Mouse (Mus musculus) ovary, postnatal 14 days (tissue): ENCODE data around the gene Rassf5.

Experiments used
- DNase-seq: peaks from one replicate; pipeline ENCODE4 v3.0.0; 2022; ENCODE audit warnings: low spot score

Rassf5 gene

GRCm38 (mm10) chr1:131208081-131208480 is 37.0 kb downstream of the Rassf5 start:
- no peak for DNase-seq

GRCm38 (mm10) chr1:131207531-131207930 is 37.5 kb downstream of the Rassf5 start:
- DNase-seq = peak; percentile 68

- DNase-seq = no peak
These were observed 38.7 kb downstream of the Rassf5 start for GRCm38 (mm10) chr1:131206342-131206741.

GRCm38 (mm10) chr1:131204461-131204860 is 40.6 kb downstream of the Rassf5 start:
- no peak for DNase-seq

- DNase-seq = no peak
These were observed 43.7 kb downstream of the Rassf5 start for GRCm38 (mm10) chr1:131201391-131201790.

GRCm38 (mm10) chr1:131200588-131200987 is 44.5 kb downstream of the Rassf5 start:
- DNase-seq = no peak

- DNase-seq = no peak
These were observed 45.1 kb downstream of the Rassf5 start for GRCm38 (mm10) chr1:131199976-131200375.

GRCm38 (mm10) chr1:131199118-131199821 is 45.8 kb downstream of the Rassf5 start:
- no peak for DNase-seq

- DNase-seq = no peak
These were observed 46.6 kb downstream of the Rassf5 start for GRCm38 (mm10) chr1:131198417-131198960.

GRCm38 (mm10) chr1:131196107-131196506 is 49.0 kb downstream of the Rassf5 start:
- DNase-seq = no peak

- no peak for DNase-seq
These were observed 49.4 kb downstream of the Rassf5 start for GRCm38 (mm10) chr1:131195653-131196052.

GRCm38 (mm10) chr1:131193746-131194145 is 51.3 kb downstream of the Rassf5 start:
- DNase-seq = no peak

GRCm38 (mm10) chr1:131188655-131189054 is 56.4 kb downstream of the Rassf5 start:
- no peak for DNase-seq

- DNase-seq = no peak
These were observed 57.2 kb downstream of the Rassf5 start for GRCm38 (mm10) chr1:131187856-131188255.

- DNase-seq = no peak
These were observed 58.1 kb downstream of the Rassf5 start for GRCm38 (mm10) chr1:131186995-131187394.

- no peak for DNase-seq
These were observed 59.1 kb downstream of the Rassf5 start for GRCm38 (mm10) chr1:131185821-131186506.

- DNase-seq = no peak
These were observed 60.0 kb downstream of the Rassf5 start for GRCm38 (mm10) chr1:131184956-131185660.

- no peak for DNase-seq
These were observed 60.7 kb downstream of the Rassf5 start for GRCm38 (mm10) chr1:131184253-131184955.

- DNase-seq = no peak
These were observed 61.9 kb downstream of the Rassf5 start for GRCm38 (mm10) chr1:131183201-131183600.

- DNase-seq = peak; percentile 68
These were observed 63.2 kb downstream of the Rassf5 start for GRCm38 (mm10) chr1:131181642-131182527.

GRCm38 (mm10) chr1:131180386-131180785 is 64.7 kb downstream of the Rassf5 start:
- DNase-seq = no peak
